Mouse (Mus musculus): Measurements from ENCODE around the gene Ly6g6d. TPM values are rescaled to one million over a fixed set of nuclear protein-coding genes. Genes with fewer than 3 reads are reported as not detected.

The Ly6g6d gene
- total and polyA plus RNA-seq, 3 experiments = 2.0 TPM; not detected in 2

GRCm38 (mm10) chr17:35029691-35030532 is 48.0 kb downstream of the Ly6g6d start:
- peaks cover 47% of the 10 kb centered on the region for H3K36me3 ChIP-seq (replicated peaks)
- DNase-seq (ENCODE audit: low spot score) (no peak), ATAC-seq (ENCODE audit: extremely low read depth, insufficient number of reproducible peaks, low FRiP score, poor library complexity, severe bottlenecking) (no peak)
- no peaks in the 10 kb centered on the region for H3K9me3 ChIP-seq (replicated peaks)
- H3K4me1 ChIP-seq (ENCODE audit: insufficient read depth, low read depth, low read length) = peaks cover 91% of the 10 kb centered on the region
- no peaks in the 10 kb centered on the region for H3K27me3 ChIP-seq (ENCODE audit: insufficient read depth, low read length)
- H3K4me3 ChIP-seq (ENCODE audit: low read depth, low read length) = no peak overlapping the region; the same call in 1 of the 2 replicates
- TF ChIP-seq TAL1 (conservative IDR thresholded peaks at IDR 0.05; ENCODE audit: low read depth, low read length) (no peak), CTCF (IDR thresholded peaks at IDR 0.05; ENCODE audit: low read depth, low read length) (peak; percentile 29; the same call in 1 of the 2 replicates), GATA1 (IDR thresholded peaks at IDR 0.05; ENCODE audit: borderline replicate concordance, low read length) (no peak), POLR2AphosphoS5 (IDR thresholded peaks at IDR 0.05; ENCODE audit: insufficient replicate concordance, low read depth, low read length) (no peak), GATA2 (IDR thresholded peaks at IDR 0.05; ENCODE audit: borderline replicate concordance, low read depth, low read length) (no peak)

GRCm38 (mm10) chr17:35028315-35028714 is 49.5 kb downstream of the Ly6g6d start:
- peak overlapping the region; percentile 11; the same call in 1 of the 2 replicates for H3K4me3 ChIP-seq (ENCODE audit: low read depth, low read length)
- DNase-seq (ENCODE audit: low spot score) (no peak), ATAC-seq (ENCODE audit: extremely low read depth, insufficient number of reproducible peaks, low FRiP score, poor library complexity, severe bottlenecking) (peak; percentile 16; the same call in 1 of the 2 replicates)
- TF ChIP-seq POLR2AphosphoS5 (IDR thresholded peaks at IDR 0.05; ENCODE audit: insufficient replicate concordance, low read depth, low read length) = no peak
- TF ChIP-seq GATA1 (IDR thresholded peaks at IDR 0.05; ENCODE audit: borderline replicate concordance, low read length) = no peak
- no peak for TF ChIP-seq TAL1 (conservative IDR thresholded peaks at IDR 0.05; ENCODE audit: low read depth, low read length)
- no peak for TF ChIP-seq CTCF (IDR thresholded peaks at IDR 0.05; ENCODE audit: low read depth, low read length)
- TF ChIP-seq GATA2 (IDR thresholded peaks at IDR 0.05; ENCODE audit: borderline replicate concordance, low read depth, low read length) = no peak
- no peaks in the 10 kb centered on the region for H3K27me3 ChIP-seq (ENCODE audit: insufficient read depth, low read length)
- H3K36me3 ChIP-seq (replicated peaks) = peaks cover 63% of the 10 kb centered on the region
- peaks cover 98% of the 10 kb centered on the region for H3K4me1 ChIP-seq (ENCODE audit: insufficient read depth, low read depth, low read length)
- H3K9me3 ChIP-seq (replicated peaks) = no peaks in the 10 kb centered on the region

GRCm38 (mm10) chr17:35027277-35028068 is 50.4 kb downstream of the Ly6g6d start, which contains the start of gene Sapcd1:
TSS of gene Sapcd1 (minus strand) at chr17:35028016.
- no peak for TF ChIP-seq TAL1 (conservative IDR thresholded peaks at IDR 0.05; ENCODE audit: low read depth, low read length)
- no peak for TF ChIP-seq GATA1 (IDR thresholded peaks at IDR 0.05; ENCODE audit: borderline replicate concordance, low read length)
- no peak for TF ChIP-seq GATA2 (IDR thresholded peaks at IDR 0.05; ENCODE audit: borderline replicate concordance, low read depth, low read length)
- H3K4me3 ChIP-seq (ENCODE audit: low read depth, low read length) = peak within 1 kb of the TSS; percentile 78

GRCm38 (mm10) chr17:35026206-35026605 is 51.7 kb downstream of the Ly6g6d start:
- ATAC-seq (ENCODE audit: extremely low read depth, insufficient number of reproducible peaks, low FRiP score, poor library complexity, severe bottlenecking) (no peak), DNase-seq (ENCODE audit: low spot score) (no peak)
- TF ChIP-seq POLR2AphosphoS5 (IDR thresholded peaks at IDR 0.05; ENCODE audit: insufficient replicate concordance, low read depth, low read length) (no peak), TAL1 (conservative IDR thresholded peaks at IDR 0.05; ENCODE audit: low read depth, low read length) (no peak), GATA2 (IDR thresholded peaks at IDR 0.05; ENCODE audit: borderline replicate concordance, low read depth, low read length) (no peak), CTCF (IDR thresholded peaks at IDR 0.05; ENCODE audit: low read depth, low read length) (no peak), GATA1 (IDR thresholded peaks at IDR 0.05; ENCODE audit: borderline replicate concordance, low read length) (no peak)
- Histone ChIP-seq H3K4me1 (ENCODE audit: insufficient read depth, low read depth, low read length) (peaks cover 98% of the 10 kb centered on the region), H3K9me3 (replicated peaks) (no peaks in the 10 kb centered on the region), H3K4me3 (ENCODE audit: low read depth, low read length) (peak overlapping the region; percentile 78), H3K36me3 (replicated peaks) (peaks cover 65% of the 10 kb centered on the region), H3K27me3 (ENCODE audit: insufficient read depth, low read length) (no peaks in the 10 kb centered on the region)

More at GRCm38 (mm10) chr17:35027277-35028068, 50.4 kb downstream of the Ly6g6d start, which contains the start of gene Sapcd1:
- no peaks in the 10 kb centered on the region for H3K27me3 ChIP-seq (ENCODE audit: insufficient read depth, low read length)
- ATAC-seq (ENCODE audit: extremely low read depth, insufficient number of reproducible peaks, low FRiP score, poor library complexity, severe bottlenecking) = peak; percentile 45
- H3K36me3 ChIP-seq (replicated peaks) = peaks cover 68% of the 10 kb centered on the region
- H3K9me3 ChIP-seq (replicated peaks) = no peaks in the 10 kb centered on the region
- peak; percentile 68 for DNase-seq (ENCODE audit: low spot score)
- peaks cover 98% of the 10 kb centered on the region for H3K4me1 ChIP-seq (ENCODE audit: insufficient read depth, low read depth, low read length)

DNA sequence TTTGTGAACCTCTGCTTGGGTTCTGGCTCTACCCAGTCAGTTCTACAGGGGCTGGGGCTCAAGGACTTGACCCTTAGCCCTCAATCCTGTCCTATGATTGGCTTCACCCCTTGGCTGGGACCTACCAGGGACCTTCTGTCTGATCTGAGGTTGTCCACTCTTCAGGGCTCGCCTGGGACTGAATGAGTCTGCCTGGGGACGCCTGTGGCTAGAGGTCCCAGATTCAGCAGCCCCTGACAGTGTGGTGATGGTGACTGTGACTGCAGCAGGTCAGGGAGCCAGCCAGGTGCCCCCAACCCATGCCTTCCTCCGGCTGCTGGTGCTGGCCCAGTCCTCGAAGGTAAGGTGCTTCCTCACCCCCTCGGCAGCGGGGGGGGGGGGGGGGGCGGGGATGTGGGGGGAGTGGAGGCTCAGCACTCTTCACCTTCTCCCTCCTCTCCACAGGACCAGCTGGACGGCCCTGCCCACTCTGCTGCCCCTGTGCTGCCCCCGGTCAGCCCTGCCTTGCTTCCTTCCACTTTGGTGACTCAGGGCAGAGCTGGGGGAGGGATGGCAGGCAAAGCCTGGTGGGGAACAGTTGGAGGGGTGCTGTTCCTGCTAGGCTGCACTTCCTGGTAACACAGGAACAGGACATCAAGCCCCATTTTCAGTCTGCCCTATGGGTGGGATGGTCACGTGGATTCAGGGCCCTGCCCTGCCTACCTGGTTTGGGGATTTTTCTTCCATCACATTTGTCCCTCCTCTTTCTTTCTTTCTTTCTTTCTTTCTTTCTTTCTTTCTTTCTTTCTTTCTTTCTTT is 53.0 kb downstream of the Ly6g6d start:
- TF ChIP-seq GATA1 (IDR thresholded peaks at IDR 0.05; ENCODE audit: borderline replicate concordance, low read length) (no peak), GATA2 (IDR thresholded peaks at IDR 0.05; ENCODE audit: borderline replicate concordance, low read depth, low read length) (no peak), TAL1 (conservative IDR thresholded peaks at IDR 0.05; ENCODE audit: low read depth, low read length) (no peak), POLR2AphosphoS5 (IDR thresholded peaks at IDR 0.05; ENCODE audit: insufficient replicate concordance, low read depth, low read length) (no peak), CTCF (IDR thresholded peaks at IDR 0.05; ENCODE audit: low read depth, low read length) (no peak)
- H3K36me3 ChIP-seq (replicated peaks) = peaks cover 56% of the 10 kb centered on the region
- H3K4me3 ChIP-seq (ENCODE audit: low read depth, low read length) = peak overlapping the region; percentile 66; the same call in 1 of the 2 replicates
- H3K27me3 ChIP-seq (ENCODE audit: insufficient read depth, low read length) = no peaks in the 10 kb centered on the region
- DNase-seq (ENCODE audit: low spot score) = no peak
- no peak for ATAC-seq (ENCODE audit: extremely low read depth, insufficient number of reproducible peaks, low FRiP score, poor library complexity, severe bottlenecking)
- peaks cover 98% of the 10 kb centered on the region for H3K4me1 ChIP-seq (ENCODE audit: insufficient read depth, low read depth, low read length)
- no peaks in the 10 kb centered on the region for H3K9me3 ChIP-seq (replicated peaks)

Measured in G1E (cell line).